Mouse (Mus musculus) adrenal gland, postnatal 10 days (tissue): ENCODE measurements at regions not wholly inside any gene's neighbourhood (a gene's known extent, or its start where the extent isn't known, plus 50 kb on each side); places are given as distances from the start of the nearest gene placed in this dataset.

Source experiments
- DNase-seq: peaks from one replicate; pipeline ENCODE4 v3.0.0; 2021; ENCODE audit warnings: mixed read lengths

DNA sequence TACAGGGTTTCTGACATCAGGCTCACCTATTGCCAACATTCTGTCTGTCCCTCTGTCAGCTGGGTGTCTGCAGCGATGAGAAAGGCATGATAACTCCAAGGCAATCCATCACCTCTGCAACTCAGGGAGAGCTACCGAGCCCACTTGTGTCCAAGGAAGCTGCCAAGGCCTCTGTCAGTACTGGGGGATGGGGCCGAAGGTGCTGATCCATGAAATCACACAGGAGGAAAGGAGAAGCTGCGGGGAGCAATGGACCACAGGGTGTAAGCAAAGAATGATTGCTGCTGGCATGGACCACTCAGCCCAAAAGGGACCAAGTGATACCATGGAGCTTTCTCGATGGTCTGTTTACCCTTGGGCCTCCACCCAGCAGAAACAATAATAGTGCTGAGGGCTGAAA, 67.5 kb upstream of the Mid1ip1 start:
- DNase-seq, result no peak

DNA sequence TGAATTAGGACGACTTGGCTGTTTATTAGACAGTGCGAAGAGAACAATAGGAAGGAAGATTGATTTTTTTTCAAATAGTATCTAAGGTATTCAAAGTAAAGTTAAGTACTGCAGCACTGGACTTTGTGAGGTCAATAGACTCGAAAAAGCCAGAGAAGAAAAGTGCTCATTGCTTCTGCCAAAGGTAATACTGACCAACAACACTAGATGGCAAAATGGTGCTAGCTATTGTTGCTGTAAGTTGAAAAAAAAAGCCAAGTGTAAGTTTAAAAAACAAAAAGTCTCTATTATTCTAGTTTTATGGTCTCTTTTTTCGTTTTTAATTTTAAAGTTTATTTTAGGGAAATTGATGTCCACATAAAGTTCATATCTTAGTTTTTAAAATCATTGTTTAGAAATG, 63.9 kb upstream of the Mid1ip1 start:
- DNase-seq, result peak; percentile 2
